Mouse (Mus musculus): ENCODE data around the gene Ly6g6f.
"Not testable (repeated sequence)": the region's sequence is repeated elsewhere in the genome, so short reads cannot be mapped to it uniquely, and the experiment has no call there.

The Ly6g6f gene

GRCm38 (mm10) chr17:35051156-35052086 lies 34.0 kb downstream of the Ly6g6f start:
- peak; percentile 85 for DNase-seq (ENCODE audit: low spot score)

- DNase-seq (ENCODE audit: low spot score) = peak; percentile 85
These were observed 35.2 kb downstream of the Ly6g6f start for GRCm38 (mm10) chr17:35050126-35050750.

- DNase-seq (ENCODE audit: low spot score) = peak; percentile 81
These were observed 35.8 kb downstream of the Ly6g6f start, which contains the start of gene Clic1 for GRCm38 (mm10) chr17:35049561-35050016. Gene Clic1, plus strand, starts transcription at chr17:35049966.

GRCm38 (mm10) chr17:35048932-35049440 lies 36.4 kb downstream of the Ly6g6f start:
- DNase-seq (ENCODE audit: low spot score) = no peak

- DNase-seq (ENCODE audit: low spot score) = peak; percentile 86
These were observed 37.1 kb downstream of the Ly6g6f start for GRCm38 (mm10) chr17:35048149-35048931.

DNA sequence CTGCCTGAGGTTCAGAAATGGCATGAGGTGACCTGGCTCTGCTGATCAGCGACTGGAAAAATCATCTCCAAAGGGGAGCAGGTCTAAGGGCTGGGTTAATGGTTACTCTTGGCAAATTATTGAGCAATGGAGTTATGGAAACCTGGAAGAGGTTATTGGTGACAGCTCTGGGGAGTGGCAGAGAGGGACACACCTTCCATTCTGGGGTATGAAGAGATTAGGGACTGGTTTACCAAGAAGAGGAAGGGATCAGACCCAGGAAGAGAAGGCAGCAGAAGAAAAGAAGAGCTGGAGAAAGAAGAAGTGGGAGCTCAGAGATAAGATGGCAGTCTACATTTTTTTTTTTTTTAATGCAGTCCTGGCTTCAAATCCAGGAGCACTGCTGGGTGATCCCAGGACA lies 37.7 kb downstream of the Ly6g6f start:
- DNase-seq (ENCODE audit: low spot score) = peak; percentile 82

GRCm38 (mm10) chr17:35046681-35047455 lies 38.5 kb downstream of the Ly6g6f start, which contains the start of gene Msh5:
Gene Msh5, minus strand, starts transcription at chr17:35046745.
- DNase-seq (ENCODE audit: low spot score) = peak; percentile 100

GRCm38 (mm10) chr17:35045807-35046680 lies 39.4 kb downstream of the Ly6g6f start:
- DNase-seq (ENCODE audit: low spot score) = peak; percentile 31

DNA sequence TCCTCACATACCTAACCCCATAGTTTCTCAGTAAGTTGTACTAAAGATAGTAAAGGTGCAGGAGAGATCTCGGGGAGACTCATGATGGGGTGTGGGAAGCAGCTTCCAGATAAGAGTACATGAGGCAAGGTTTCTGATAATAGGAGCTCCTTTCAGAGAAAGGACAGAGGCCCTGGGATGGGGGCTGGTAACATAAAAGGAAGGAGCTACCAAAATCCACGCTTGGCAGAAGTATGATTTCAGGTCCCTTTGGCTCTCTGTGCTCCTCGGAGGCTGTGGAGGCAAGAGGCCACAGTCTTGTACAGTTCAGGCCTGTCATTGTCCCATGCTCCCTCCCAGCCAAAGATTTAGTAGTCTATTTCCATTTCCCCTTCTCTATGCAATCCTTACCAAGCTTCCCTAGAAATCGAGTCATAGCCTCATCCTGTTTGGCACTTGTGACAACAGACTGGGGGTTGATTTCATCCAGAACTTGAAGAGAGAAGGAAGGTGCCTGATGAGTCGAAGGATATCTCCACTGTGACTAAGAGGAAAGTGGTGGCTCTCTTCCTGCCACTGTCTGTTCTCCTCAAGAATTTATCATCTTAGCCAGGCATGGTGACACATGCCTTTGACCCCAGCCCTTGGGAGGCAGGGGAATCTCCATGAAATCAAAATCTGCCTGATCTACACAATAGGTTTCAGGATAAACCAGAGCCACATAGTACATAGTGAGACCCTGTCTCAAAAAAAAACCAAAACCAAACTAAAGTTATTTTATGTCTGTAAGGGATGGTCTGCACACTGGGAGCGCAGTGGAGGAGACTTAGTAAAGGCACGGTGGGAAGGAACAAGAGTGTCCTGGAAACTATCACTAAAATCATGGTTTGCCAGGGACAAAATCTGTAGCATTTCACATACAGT lies 40.3 kb downstream of the Ly6g6f start:
- DNase-seq (ENCODE audit: low spot score) = no peak

- no peak for DNase-seq (ENCODE audit: low spot score)
These were observed 41.6 kb downstream of the Ly6g6f start for GRCm38 (mm10) chr17:35043794-35044193.

- DNase-seq (ENCODE audit: low spot score) = no peak
These were observed 46.1 kb downstream of the Ly6g6f start for GRCm38 (mm10) chr17:35039121-35039873.

- DNase-seq (ENCODE audit: low spot score) = peak; percentile 73
These were observed 50.5 kb downstream of the Ly6g6f start for GRCm38 (mm10) chr17:35034896-35035295.

DNA sequence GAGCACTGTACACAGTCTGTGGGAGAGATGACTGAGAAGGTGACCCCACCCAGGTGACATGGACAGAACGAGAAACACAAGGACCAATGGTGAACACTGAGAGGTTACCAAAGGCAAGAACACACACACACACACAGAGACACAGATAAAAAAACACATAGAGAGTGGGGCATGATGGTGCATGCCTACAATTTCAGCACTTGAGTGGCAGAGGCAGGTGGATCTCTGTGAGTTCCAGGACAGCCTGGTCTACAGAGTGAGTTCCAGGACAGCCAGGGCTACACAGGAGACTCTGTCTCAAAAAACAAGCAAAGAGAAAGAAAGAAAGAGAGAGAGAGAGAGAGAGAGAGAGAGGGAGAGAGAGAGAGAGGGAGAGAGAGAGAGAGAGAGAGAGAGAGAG lies 51.7 kb downstream of the Ly6g6f start:
- not testable (repeated sequence) for DNase-seq (ENCODE audit: low spot score)

DNA sequence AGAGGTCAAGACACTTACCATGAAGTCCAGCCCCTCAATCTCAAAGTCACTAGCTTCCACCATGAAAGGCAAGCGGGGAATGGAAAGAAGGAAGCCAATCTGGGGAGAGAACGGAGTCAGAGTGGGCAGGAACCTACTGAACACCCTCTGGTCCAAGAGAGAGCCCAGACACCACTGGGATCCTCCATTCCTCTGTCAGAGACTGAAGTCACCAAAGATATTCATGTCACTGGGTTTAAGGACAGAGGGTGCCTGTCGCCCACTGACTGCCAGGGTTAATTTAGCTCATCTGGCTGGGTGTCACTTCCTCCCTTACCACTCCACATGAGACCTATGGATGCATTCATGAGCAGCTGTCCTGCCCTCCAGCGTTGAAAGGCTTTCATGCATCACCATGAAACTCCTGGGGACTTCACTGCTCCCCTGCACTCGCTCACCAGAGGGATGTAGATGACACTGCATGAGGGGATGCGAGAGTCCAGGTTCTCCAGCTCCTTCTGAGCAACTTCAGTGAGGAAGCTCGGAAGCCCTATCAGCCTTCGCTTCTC lies 53.0 kb downstream of the Ly6g6f start:
- no peak for DNase-seq (ENCODE audit: low spot score)

DNA sequence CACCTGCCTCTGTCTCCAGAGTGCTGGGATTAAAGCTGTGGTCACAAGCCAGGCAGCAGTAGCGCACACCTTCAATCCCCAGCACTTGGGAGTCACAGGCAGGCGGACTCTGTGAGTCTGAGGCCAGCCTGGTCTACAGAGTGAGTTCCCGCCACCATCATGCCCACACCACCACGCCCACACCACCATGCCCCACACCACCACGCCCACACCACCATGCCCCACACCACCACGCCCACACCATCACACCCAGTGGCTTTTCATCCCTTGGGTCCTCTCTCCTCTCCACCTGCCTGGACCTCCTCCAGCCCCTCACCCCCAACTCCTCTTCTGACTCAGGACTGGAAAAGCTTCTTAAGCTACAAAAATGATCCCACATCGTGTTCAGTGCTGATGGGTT lies 53.5 kb downstream of the Ly6g6f start:
- no peak for DNase-seq (ENCODE audit: low spot score)

- no peak for DNase-seq (ENCODE audit: low spot score)
These were observed 54.1 kb downstream of the Ly6g6f start for GRCm38 (mm10) chr17:35031272-35031671.

Data from yolk sac, embryonic 10.5 days (tissue).